Mouse (Mus musculus) right cerebral cortex, postnatal 14 days (tissue): ENCODE measurements around the gene Kif26b.

ENCODE experiments used
- DNase-seq: peaks from one replicate; pipeline ENCODE4 v3.0.0; 2022

Gene Kif26b

DNA sequence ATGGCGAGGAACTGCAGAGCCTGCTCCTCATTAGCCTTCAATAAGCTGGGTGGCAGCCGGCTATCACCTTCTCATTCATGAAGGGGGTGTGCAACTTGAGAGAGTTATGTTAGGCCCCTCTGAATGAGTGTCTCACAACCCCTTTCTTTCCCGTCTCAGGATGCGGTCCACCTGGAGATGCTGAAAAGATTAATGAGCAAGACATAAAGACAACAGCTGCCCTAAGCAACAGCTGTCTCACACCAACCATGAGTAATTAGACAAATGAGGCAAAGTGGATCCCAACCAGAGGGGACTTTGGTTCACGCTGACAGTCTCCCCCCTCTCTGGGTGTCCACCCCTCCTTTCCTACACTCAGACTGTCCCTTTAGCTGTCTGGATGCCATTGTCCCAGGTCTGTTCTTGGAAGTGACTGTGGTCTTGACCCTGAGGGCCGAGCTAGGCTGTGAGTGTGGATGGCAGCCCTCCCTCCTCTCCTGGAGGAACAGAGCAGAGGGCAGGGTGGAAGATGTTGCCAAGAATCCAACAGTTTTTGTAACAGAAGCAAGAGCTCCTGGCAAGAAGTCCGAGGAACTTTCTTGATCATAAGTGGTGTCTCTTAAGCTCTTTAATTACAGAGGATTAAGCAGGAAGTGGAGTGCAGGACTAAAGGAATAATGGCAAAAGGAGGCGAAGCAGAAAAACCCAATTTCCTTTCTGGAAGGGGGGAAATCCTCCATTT lies 331.9 kb downstream of the Kif26b start:
- no peak for DNase-seq

DNA sequence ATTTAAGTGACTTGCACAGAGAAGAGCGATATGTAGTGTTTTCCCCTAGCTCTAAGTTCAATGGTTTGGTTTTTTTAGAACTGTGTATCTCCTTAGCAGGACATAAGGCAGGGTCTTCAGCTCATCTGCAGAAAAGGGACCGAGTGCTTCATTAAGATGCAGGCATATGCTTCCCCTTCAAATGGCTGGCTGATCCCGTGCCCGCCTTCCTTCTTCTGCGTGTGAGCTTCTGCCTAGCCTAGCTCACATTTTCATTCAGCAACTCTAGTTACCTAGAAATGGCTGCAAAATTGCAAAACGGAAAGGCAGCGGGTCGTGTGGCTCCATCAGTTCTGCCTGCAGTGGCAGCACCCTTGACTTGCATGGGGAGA lies 332.5 kb downstream of the Kif26b start:
- no peak for DNase-seq

DNA sequence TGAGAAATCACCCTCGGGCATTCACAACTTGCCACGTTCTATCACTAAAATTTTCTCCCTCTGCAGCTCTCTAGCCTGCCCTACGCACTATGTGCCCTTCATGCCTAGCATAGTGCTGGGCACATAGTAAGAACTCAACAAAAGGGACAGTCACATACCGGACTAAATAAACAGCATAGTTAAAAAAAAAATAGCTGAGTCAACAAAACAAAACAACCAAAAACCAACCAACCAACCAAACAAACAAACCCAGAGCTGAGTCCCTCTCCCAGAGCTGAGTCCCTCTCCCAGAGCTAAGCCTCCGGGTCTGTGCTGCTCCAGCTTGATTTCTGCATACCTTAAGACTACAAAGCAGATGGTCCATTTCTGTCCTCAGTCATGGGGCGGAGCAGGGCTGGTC lies 334.8 kb downstream of the Kif26b start:
- DNase-seq = no peak

DNA sequence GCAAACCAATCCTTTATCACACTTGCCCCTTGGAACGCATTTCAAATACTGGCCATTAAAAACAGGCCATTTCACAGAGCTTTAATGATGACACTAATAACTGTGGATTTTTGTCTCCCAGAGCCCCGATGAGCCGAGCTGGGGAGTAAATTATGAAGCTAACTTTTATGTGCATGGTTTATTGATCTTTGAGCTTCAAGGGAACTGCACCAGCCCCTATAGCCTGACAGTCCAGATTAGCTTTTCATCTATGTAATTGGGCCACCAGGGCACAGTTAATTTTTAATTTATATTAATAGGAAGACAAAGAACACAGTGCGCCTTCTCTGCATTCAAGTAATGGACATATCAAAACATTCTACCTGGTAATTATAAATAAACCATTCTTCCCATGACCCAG lies 335.4 kb downstream of the Kif26b start:
- DNase-seq = no peak

DNA sequence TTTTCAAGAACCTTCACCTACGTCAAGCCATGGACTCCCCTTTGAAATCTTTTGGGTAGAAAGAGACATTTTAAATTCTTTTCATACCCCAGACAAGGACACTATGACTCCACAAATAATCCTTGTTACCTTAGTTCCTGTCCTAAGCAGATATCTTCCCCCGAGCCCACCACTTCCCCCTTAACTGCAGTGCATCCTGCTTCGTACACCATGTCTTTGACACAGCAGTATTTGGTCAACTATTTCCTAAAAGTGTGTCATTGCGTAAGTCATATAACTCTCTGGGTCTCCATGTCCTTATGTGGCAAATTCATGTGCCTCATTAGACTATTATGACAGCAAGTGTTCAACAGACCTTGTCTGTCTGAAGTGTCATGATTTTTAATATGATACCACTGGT lies 337.8 kb downstream of the Kif26b start:
- DNase-seq = no peak

DNA sequence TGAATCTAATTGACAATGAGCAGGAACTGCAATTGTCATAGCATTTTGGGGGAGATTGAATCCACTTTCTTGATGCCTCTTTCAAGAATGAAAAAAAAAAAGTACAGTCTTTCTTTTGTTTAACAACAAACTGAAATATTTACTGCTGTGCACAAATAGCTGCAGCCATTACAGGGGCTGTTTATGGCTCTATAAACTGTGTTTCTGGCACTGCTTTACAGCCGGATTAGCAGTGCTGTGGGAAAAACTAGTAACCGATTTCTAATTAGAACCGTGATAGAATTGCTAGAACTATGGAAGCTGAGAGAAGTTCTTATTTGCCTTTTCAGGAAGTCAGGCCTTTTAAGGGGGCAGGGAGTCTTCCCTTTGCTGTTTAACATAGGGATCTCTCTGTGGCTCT lies 342.1 kb downstream of the Kif26b start:
- no peak for DNase-seq

DNA sequence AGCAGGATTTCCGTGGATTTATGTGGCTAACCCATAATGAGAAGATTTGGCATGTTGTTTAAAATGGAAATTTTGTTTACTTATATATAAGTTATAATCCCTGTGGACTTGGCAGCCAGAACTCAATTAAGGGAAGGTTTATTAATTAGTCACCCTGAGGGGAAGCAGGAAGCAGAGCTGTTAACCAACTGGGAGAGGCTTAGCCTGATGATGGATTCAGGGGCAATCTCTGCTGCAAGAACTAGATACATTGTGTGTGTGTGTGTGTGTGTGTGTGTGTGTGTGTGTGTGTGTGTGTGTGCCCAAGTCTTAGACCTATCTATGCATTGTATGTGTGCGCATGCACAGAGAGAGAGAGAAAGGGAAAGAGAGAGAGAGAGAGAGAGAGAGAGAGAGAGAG lies 348.0 kb downstream of the Kif26b start:
- no peak for DNase-seq

DNA sequence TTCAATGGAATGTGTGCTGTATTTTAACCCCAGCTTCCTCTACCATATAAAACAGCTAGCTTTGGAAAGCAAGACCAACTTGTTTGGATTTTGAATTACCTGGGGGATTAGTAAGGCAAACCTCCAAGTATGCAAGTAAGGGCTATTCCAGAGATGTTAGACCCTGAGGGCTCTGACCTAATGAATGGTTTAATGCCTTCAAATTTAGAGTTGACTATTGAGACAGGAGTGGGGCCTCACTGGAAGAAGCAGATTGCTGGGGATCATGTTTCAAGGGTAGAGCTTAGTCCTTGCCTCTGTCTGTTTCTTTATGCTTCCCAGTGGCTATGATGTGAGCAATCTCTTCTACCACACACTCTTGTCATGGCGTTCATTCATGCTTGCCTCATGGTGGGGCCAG lies 349.8 kb downstream of the Kif26b start:
- DNase-seq = no peak

DNA sequence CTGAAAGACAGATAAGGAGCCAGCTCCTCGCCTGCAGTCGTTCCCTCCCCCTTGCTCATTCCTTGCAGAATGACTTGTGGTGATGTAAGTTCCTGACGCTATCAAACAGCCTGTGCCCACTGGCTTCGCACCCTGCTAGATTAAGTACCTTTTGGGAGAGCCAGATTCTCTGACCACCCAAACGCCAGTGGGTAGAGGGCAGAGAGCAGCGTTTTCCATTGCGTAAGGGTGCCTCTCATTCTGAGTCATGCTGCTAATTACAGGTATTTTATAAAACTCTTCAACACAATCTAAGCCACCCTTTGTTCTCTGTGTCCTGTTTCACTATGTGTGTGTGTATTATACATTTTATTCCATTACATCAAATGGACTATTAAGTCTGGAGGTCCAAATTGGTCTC lies 352.0 kb downstream of the Kif26b start:
- no peak for DNase-seq

DNA sequence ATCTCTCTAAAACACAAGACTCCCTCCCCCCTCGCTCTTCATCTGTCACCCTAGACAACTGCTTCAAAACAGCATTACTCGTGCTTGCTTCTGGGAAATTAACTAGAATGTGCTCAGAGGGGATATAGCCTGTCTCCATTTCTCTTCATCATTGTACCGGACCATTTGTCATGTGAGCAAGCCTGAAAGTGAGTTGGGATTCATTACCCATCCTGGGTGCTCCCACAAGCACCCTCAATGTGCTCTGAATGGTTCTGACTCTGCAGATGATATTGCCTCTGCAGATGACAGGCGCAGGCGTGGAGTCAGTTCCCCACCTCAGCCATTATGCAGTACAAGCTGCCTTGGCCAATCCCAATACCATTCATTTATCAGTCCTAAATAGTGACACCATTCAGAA lies 357.7 kb downstream of the Kif26b start:
- no peak for DNase-seq

DNA sequence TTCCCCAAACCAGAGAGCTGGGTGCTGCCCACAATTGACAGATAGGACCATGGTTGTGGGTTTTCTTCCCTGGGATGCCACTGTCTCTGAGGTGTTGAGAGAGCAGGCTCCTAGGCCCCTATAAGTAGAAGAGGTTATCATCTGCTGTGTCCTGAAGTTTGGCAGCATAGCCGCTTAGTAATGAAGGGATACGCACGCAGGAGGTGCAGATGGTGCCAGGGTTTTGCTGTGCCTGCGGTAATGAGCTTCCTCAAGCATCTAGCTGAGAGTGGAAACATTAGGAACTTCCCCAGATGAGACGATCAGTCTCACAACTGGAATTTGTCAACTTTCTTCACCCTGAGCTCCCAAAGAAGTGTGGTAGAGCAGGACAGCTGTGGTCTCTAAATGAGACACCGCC lies 363.5 kb downstream of the Kif26b start:
- DNase-seq = no peak

DNA sequence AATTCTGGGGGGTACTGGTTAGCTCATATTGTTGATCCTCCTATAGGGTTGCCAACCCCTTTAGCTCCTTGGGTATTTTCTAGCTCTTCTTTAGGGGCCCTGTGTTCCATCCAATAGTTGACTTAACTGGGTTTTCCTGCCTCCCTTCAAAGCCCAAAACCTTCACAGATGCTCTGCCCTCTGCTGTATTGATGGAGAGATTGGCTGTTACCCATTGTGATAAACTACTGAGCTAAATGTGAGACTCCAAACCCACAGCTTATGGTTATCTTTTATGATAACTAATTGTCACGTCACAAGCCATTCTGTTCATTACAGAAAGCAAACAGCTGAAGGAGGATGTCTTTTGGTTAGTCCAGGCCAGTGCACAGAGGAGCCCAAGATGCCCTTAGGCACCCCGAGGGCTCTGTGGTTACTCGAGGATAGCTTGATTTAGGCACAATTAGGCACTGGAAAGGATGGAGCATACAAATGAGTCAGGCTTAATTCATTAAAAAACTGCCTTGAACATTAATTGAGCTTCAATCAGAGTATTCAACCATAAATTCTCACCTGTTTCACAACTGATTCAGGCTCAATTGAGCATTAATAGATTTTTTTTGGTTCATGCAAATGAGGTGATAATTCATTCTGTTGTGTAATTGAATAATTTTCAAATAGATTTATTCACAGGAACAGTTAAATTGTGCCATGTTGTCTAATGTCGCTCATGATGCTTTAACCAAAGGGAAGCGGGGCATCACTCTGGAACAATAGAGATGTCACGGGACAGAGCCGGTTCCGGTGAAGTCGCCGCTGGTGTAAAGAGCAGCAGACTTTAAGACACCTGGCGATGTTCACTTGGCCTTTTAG lies 364.5 kb downstream of the Kif26b start:
- DNase-seq = no peak

DNA sequence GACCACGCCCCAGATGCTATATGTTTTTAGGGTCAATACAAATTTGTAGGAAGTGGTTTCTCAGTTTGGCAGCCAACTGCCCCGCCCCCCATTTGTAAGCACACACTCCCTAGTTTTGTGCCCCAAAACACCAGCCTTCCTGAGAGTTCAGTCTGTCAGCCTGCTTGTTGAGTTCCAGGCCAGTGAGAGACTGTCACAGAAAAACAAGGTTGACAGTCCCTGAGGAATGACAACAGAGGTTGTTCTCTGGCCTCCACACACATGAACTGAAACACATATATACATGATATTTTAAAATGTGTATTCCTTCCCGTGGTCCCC lies 365.1 kb downstream of the Kif26b start:
- no peak for DNase-seq

DNA sequence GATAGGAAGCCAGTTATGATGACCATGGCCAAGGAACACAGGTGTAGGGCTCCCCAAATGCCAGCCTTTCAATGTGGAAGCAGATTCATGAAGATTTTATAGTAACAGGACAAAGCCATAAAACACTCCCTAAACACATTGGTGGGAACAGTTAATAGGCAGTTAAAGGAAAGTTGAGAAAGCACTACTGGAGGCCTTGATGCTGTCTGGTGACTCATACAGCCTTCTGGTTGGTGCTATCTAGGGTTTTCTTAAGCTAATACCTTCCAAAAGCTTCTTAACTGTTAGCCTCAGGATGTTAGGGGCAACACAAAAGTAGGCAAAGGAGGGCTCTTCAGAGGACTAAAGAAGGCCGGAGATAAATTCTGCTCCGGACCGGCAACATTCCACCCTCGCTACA lies 366.7 kb downstream of the Kif26b start:
- no peak for DNase-seq

DNA sequence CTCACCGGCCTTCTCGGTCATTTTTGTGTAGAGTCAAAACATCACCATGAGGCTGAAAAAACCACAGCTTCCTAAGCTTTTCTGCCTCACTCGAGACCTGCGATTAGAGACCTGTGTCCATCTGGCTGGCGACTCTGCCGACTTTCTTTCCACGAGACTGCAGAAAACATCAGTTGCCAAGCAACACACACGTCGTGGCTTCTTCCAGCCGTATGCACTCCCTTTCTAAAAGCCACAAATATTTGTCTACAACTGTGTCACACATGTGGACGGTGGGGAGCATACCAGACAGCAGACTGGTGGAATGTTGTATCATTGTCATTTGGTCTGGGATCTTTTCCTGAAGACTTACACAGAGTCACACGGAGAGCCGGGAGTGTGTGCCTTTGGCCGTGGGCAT lies 382.0 kb downstream of the Kif26b start:
- no peak for DNase-seq

DNA sequence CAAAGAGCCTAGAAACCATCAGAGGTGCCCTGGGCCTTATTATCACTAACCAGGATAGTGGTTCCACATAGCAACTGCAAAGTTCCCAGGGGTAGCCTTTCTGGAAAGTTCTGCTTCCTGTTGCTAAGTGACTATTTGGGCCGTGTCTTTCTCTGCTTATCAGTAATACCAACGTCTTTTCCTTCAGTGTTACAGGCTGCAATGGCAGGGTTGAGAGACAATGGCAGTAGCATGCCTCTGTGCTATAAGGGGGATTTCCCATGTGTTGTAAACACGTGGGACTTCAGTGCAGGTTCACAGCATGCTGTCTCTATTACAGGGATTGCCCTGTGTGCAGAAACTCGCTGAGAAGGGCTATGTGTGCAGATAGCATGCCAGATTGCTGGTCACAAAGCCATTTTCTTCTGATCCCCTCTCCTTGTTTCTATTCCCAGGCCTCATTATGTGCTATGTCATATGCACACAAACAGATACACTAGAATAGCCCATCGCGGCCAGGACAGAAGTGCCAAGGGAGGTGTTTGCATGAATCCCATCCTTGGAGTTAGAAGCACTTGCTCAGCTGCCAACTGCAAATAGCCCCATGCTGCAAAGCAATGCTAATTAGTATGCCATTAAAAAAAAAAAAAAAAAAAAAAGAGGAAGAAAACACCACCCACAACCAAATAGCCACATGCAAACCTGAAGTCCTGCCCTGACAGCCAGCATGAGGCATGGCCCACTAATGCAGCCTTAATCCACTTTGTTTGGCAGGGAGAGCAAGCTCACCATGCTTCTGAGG lies 384.2 kb downstream of the Kif26b start:
- no peak for DNase-seq

DNA sequence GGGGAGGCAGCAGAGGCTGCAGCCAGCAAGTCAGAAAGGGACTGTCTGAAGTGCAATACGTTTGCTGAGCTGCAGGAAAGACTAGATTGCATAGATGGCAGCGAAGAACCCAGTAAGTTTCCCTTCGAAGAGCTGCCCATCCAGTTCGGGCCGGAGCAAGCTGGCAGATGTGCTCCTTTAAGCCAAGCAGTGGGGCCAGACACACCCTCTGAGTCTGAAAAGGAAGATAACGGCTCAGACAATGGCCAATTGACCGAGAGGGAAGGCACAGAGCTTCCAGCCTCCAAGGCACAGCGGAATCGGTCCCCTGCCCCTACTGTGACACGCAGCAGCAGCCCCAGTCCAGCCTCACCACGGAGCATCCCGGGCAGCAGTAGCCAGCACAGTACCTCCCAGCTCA lies 386.1 kb downstream of the Kif26b start:
- no peak for DNase-seq

DNA sequence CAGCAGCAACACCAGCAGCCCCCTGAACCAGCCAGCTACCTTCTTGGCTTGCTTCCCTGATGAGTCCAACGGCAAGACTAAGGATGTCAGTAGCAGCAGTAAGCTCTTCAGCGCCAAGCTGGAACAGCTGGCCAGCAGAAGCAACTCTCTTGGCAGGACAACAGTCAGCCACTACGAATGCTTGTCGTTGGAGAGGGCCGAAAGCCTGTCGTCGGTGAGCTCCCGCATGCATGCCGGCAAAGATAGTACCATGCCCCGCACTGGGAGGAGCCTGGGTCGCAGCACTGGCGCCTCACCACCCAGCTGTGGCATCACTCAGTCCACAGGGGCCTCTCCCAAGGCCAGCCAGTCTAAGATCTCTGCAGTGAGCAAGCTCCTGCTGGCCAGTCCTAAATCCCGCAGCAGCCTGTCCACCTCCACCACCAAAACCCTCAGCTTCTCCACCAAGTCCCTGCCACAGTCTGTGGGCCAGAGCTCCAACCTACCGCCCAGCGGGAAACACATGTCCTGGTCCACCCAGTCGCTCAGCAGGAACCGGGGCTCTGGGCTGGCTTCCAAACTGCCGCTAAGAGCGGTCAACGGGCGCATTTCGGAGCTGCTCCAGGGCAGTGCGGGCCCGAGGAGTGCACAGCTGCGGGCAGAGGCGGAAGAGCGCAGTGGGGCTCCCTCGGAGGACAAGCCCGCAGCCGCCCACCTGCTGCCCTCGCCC lies 388.4 kb downstream of the Kif26b start:
- DNase-seq = no peak

DNA sequence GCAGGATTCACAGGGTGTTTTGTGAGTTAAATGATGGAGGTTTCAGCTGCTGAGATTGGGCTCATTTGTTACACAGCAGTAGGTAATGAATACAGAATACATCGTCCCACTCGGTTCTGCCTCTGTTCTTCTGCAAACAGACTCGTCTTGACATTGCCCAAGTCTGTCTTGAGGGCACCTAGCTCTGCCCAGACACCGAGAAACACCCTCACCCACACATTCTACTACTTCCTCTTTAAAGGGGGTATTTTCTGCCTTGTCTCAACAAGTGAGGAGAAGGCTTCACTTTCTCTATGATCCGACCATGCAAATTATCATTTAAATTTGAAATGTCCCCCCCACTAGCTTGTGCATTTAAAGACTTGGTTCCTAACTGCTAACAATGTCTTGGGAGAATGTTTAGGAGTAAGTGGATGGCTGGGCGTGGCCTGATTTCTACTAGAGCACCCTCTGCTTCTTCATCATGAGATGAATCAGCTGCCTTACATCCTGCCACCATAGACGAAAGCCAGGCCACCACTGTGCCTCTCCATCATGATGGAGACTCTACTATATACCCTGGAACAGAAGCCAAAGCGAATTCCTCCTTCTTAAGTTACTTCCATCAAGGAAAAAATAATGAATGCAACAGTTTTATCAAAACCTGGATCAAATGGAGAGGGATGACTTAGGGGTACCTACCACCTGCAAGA lies 395.7 kb downstream of the Kif26b start:
- DNase-seq = no peak

DNA sequence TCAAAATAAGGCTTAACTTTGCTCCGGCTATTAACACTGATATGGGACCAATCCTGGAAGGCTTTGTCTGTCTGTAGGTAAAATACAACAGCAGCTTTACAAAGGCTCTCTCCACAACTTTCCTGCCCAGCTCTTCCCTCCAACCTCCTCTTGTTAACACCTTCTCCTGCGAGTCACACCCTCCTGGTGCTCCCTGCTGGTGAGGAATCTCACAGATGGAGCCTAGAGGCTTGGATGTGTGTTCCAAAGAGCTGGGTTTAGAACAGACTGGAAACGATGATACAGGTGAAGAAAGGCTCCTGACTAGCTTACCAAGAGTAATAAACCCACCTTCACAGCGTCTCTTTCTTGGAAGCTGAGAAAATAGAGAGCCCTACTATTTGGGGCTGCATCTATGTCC lies 400.6 kb downstream of the Kif26b start:
- DNase-seq = no peak

DNA sequence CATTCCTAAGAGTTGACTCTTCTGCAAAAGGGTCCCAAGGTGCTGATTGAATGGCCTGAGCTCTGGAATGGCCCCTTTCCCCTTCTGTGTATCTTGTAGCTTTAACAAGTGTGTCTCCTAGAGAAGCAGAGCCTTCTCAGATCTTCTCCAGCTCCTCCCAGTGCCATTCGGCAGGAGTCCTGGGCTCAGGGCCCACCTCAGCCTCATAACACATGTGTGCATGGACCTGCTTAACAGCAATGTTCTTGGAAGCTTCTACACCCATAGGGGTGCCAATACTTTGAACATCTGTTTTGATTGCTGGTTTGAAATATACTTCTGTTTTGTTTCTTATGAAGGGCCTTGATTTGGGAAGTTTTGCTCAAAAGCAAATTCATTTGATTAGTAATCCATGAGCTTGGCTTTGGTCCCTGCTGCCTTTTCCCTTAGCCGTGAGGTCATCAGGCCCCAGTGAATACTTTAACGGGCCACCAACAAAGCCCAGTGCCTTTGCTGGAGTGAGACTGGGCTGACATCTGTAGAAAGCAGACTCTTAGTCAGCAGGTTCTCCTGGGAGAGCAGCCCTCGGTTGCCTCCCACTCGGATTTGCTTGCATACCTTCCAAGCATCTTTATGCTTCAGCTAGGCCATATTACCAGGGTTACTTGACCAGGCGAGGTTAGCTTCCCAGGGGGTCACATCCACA lies 405.2 kb downstream of the Kif26b start:
- no peak for DNase-seq

DNA sequence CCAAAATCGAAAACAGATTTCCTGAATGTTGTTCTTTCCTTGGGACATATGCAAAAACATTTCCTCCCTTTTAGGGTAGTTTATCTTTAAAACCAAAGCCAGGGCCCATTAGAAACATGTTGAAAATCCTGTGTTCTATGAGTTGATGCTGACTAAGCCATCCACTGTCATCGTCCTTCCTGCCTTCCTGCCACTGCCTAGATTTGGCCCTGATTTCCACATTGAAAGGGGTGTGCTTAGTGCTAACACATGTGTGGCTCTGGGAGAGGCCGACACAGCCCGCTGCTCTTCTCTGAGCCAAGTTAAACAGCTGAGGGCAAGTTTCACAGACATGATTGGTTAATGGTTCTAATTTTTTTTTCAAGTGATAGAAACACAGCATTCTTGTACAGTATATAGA lies 407.5 kb downstream of the Kif26b start:
- no peak for DNase-seq
